Mouse (Mus musculus) C2C12 (cell line): ENCODE measurements around the gene Dnajc5. TPM values are rescaled to one million over a fixed set of nuclear protein-coding genes. Genes with fewer than 3 reads are reported as not detected.

Source experiments
- H3K27me3 ChIP-seq: one replicate; pipeline ENCODE4 v1.6.1; 2011; ENCODE audit not compliant: control insufficient read depth, insufficient read depth, insufficient read length
- H3K36me3 ChIP-seq: one replicate; pipeline ENCODE4 v1.6.1; 2011; ENCODE audit not compliant: control insufficient read depth, insufficient read depth
- H3K4me3 ChIP-seq: one replicate; pipeline ENCODE4 v1.5.1; 2011; ENCODE audit warnings: mild to moderate bottlenecking, control low read depth; ENCODE audit not compliant: poor library complexity, insufficient read depth, severe bottlenecking
- H3K79me2 ChIP-seq: one replicate; pipeline ENCODE4 v1.6.1; 2011; ENCODE audit not compliant: control insufficient read depth, insufficient read depth
- H3K79me3 ChIP-seq: one replicate; pipeline ENCODE4 v1.6.1; 2011; ENCODE audit warnings: low read depth, control low read depth
- H3ac ChIP-seq: one replicate; pipeline ENCODE3; 2011; ENCODE audit warnings: low read depth; ENCODE audit not compliant: control insufficient read depth, insufficient read length
- CEBPB ChIP-seq: IDR thresholded peaks from one replicate; pipeline ENCODE4 v1.6.1; 2011; ENCODE audit warnings: low read depth, mild to moderate bottlenecking, control low read depth, moderate library complexity
- CTCF ChIP-seq: IDR thresholded peaks from one replicate; pipeline ENCODE4 v1.5.1; 2011; ENCODE audit not compliant: control insufficient read depth, insufficient read depth, insufficient read length
- FOSL1 ChIP-seq: IDR thresholded peaks from one replicate; pipeline ENCODE4 v1.8.0; 2011; ENCODE audit warnings: mild to moderate bottlenecking, low read length; ENCODE audit not compliant: poor library complexity, insufficient read depth, severe bottlenecking
- MAX ChIP-seq: IDR thresholded peaks from one replicate; pipeline ENCODE4 v1.6.1; 2011; ENCODE audit warnings: mild to moderate bottlenecking, control low read depth
- MYOD1 ChIP-seq: IDR thresholded peaks from one replicate; pipeline ENCODE4 v1.6.1; 2011; ENCODE audit warnings: low read depth; ENCODE audit not compliant: control insufficient read depth, insufficient read length
- MYOG ChIP-seq: IDR thresholded peaks from one replicate; pipeline ENCODE4 v1.6.1; 2011; ENCODE audit not compliant: control insufficient read depth, insufficient read length; ENCODE audit errors: extremely low read depth
- USF1 ChIP-seq: IDR thresholded peaks from one replicate; pipeline ENCODE4 v1.6.1; 2011; ENCODE audit warnings: low read depth, mild to moderate bottlenecking, control low read depth, moderate library complexity
- polyA plus RNA-seq: library from polyadenylated mRNA; unstranded; fragments of >200 nt; fragmentation: generic; extraction: Trizol; gene quantifications from one replicate; pipeline ENCODE4 v1.2.1, GENCODE M21; 2012; ENCODE audit warnings: missing spikeins

Gene Dnajc5
- polyA plus RNA-seq, 1 experiment: 34.3 TPM

DNA sequence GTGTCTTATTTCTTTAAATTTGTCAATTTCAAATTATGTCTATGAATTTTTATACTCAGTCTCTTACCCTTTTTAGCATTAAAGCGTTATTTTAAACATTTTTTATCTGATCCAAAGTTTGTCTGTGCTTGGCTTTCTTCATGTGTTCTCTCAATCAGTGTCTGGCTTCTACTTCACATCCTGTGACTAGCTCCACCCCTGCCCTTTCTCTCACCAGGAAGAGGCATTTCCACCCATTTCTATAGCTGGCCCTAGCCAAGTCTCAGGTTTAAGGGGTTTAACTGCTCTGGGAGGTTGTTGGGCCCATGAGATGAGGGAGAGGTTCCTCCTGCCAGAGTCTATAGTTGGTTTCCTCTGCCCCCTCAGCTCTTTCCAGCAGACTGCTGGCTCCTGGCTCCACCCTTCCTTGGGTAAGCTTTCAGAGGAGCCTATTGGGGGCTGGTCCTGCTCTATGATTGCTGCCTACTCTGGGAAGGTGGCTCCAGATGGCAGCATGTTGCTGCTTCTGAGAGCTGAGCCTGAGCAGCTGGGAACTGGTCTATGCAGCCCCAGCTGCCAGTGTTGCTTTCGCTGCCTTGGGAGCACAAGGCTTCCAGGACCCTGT is 17.3 kb downstream of the Dnajc5 start:
- H3K79me2 ChIP-seq: peaks cover 100% of the 10 kb centered on the region
- no peak overlapping the region for H3K4me3 ChIP-seq
- H3K27me3 ChIP-seq: no peaks in the 10 kb centered on the region
- peaks cover 80% of the 10 kb centered on the region for H3K79me3 ChIP-seq
- H3K36me3 ChIP-seq: peaks cover 35% of the 10 kb centered on the region
- TF ChIP-seq USF1 (no peak), MYOG (no peak), FOSL1 (no peak), MAX (no peak), CTCF (no peak), MYOD1 (no peak)
- H3ac ChIP-seq: no peak overlapping the region

DNA sequence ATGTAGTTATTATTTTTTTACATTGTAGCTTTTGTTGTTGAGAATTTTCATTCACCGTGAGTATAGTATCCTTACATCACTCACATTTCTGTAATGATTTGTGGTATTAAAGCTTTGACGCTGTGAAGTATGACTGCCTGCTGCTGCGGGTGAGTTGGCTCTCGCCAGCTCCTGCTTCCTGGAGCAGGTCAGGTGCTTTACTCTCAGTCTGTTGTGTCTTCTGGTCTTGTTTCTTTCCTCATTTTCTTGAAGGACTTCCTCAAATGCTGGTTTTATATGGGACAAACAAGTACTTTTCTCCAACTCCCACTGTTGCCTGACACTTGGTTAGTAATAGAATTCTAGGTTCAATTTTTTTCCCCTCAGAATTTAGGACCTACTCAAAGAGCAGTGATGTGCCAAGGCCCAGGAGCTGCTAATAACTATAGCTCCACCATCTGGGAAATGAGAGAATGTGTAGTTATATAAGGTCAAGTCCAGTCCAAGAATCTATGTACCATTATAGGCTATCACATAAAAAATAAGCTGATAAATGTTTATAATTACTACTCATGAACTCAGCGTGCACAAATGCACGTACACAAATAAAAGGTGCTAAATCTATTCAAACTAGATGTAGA is 21.6 kb downstream of the Dnajc5 start:
- H3K79me3 ChIP-seq: peaks cover 68% of the 10 kb centered on the region
- peaks cover 39% of the 10 kb centered on the region for H3K36me3 ChIP-seq
- H3K4me3 ChIP-seq: no peak overlapping the region
- TF ChIP-seq MAX: no peak
- no peak for TF ChIP-seq CEBPB
- TF ChIP-seq MYOG: no peak
- TF ChIP-seq MYOD1: no peak
- no peak for TF ChIP-seq USF1
- no peak for TF ChIP-seq FOSL1
- TF ChIP-seq CTCF: no peak
- no peak overlapping the region for H3ac ChIP-seq
- H3K27me3 ChIP-seq: no peaks in the 10 kb centered on the region
- peaks cover 94% of the 10 kb centered on the region for H3K79me2 ChIP-seq

DNA sequence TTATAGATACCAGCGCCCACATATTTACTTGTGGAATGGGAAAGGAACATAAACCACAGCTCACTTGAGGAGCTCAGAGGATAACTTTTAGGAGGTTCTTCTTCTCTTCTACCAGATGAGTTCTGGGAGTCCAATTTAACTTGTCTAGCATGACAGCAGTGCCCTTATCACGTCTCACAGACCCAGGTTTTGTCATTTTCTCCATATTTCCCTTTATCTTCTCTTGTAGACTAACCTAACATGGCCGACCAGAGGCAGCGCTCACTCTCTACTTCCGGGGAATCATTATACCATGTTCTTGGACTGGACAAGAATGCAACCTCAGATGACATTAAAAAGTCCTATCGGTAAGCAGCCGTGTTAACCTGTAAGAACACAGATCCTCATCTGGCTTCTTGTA is 25.9 kb downstream of the Dnajc5 start:
- Histone ChIP-seq H3K79me2 (peaks cover 51% of the 10 kb centered on the region), H3K79me3 (peaks cover 36% of the 10 kb centered on the region), H3ac (no peak overlapping the region), H3K27me3 (no peaks in the 10 kb centered on the region), H3K36me3 (peaks cover 61% of the 10 kb centered on the region), H3K4me3 (no peak overlapping the region)
- TF ChIP-seq CTCF (no peak), USF1 (no peak), MYOG (no peak), FOSL1 (no peak), MYOD1 (no peak), MAX (no peak), CEBPB (no peak)

DNA sequence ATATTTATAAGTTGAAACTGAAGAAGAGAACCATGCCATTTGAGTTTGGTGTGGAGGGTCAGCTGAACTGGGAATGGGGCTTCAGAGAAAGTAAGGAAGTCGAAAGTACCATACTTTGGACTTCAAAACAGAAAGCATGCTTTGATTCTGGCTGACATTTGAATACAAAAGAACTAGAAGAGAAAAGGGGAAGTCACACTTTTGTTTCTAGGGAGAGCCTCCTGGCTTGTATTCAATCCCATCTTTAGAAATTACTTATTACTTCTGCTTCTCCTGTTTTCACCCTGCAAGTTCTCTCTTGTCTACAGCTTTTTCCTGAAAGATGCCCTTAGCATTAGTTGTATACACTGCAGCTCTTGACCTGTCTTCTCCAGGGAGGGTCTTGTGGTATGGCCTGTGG is 27.9 kb downstream of the Dnajc5 start:
- Histone ChIP-seq H3K79me2 (peaks cover 30% of the 10 kb centered on the region), H3K79me3 (peaks cover 21% of the 10 kb centered on the region), H3K36me3 (peaks cover 71% of the 10 kb centered on the region), H3K4me3 (no peak overlapping the region), H3ac (no peak overlapping the region), H3K27me3 (no peaks in the 10 kb centered on the region)
- TF ChIP-seq MYOD1 (no peak), MYOG (no peak), FOSL1 (no peak), CEBPB (no peak), USF1 (no peak), CTCF (no peak), MAX (no peak)

DNA sequence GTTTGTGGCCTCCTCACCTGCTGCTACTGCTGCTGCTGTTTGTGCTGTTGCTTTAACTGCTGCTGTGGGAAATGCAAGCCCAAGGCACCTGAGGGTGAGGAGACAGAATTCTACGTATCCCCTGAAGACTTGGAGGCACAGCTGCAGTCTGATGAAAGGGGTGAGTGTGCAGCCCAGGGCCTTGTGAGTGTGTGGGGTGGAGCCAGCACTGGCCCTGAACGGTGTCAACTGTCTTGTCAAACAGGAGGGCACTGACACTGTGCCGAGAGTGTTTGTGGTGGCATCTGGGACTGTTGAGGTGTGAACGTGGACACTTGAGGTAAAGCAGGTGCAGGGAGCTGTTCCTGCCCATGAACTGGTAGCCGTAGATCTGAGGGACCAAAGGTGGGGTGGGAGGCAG is 28.4 kb downstream of the Dnajc5 start:
- TF ChIP-seq MYOG (no peak), MYOD1 (no peak), FOSL1 (no peak), USF1 (no peak), CEBPB (no peak), MAX (no peak), CTCF (no peak)
- Histone ChIP-seq H3K79me2 (peaks cover 26% of the 10 kb centered on the region), H3K27me3 (no peaks in the 10 kb centered on the region), H3K79me3 (peaks cover 17% of the 10 kb centered on the region), H3ac (no peak overlapping the region), H3K4me3 (no peak overlapping the region), H3K36me3 (peaks cover 71% of the 10 kb centered on the region)
